Mouse (Mus musculus) embryo, embryonic 10 days (tissue): ENCODE results near the gene Thap8.
A peak's percentile ranks its signal among the peaks of the same experiment; 100 is the strongest.

Experiments used
- DNase-seq: peaks from one replicate; pipeline ENCODE4 v3.0.0-alpha.2; 2015; ENCODE audit warnings: low spot score

The Thap8 gene

GRCm38 (mm10) chr7:30286701-30287410 lies 7.0 kb downstream of the Thap8 start:
- DNase-seq: no peak

DNA sequence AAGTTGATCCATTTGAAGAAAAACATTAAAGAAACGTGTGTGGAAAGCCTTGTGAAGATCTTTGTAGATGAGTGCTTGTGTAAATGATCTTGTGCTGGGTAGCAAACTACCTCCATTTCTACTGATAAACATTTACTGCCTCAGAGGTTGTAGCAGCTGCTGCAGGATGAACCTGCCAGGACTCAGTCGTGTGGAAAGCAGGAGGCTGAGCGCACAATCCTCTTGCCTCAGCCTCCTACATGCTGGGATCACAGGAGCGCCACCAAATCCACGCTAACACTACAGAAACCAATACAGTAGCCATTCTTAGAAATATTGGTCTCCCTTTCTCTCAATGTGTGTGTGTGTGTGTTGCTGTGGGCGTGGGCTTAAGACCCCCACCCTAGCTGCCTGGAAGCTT lies 8.2 kb downstream of the Thap8 start:
- DNase-seq: no peak

GRCm38 (mm10) chr7:30289071-30289713 lies 9.3 kb downstream of the Thap8 start:
- DNase-seq: no peak

- peak; percentile 48 for DNase-seq
Measured at GRCm38 (mm10) chr7:30289714-30290399, 10.0 kb downstream of the Thap8 start.

- peak; percentile 92 for DNase-seq
Measured at GRCm38 (mm10) chr7:30291215-30292131, 11.6 kb downstream of the Thap8 start, which contains the start of gene Clip3. Clip3 (plus strand) TSS chr7:30291728.

DNA sequence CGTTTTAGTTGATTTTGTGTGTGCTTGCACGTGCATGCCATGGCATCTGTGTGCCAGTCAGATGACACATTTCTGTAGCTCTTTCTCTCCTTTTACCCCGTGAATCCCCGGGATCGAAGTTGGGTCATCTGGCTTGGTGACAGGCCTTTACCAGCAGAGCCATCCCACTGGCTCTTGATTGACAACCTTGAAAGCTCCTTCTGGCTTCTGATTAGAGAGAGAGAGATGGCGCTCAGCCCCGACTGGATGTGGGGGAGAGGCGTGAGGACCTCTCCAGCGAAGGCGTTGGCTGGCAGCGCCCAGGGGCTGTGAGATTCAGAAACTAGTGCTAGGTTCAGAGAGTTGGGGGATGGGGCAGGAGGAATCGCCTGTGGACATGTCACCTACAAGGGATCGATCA lies 13.9 kb downstream of the Thap8 start:
- DNase-seq: no peak

- no peak for DNase-seq
Measured at GRCm38 (mm10) chr7:30294296-30294695, 14.4 kb downstream of the Thap8 start.

- DNase-seq: no peak
Measured at GRCm38 (mm10) chr7:30295103-30295502, 15.2 kb downstream of the Thap8 start.

GRCm38 (mm10) chr7:30296816-30297215 lies 16.9 kb downstream of the Thap8 start:
- no peak for DNase-seq

- DNase-seq: no peak
Measured at GRCm38 (mm10) chr7:30297266-30297665, 17.4 kb downstream of the Thap8 start.

- peak; percentile 41 for DNase-seq
Measured at GRCm38 (mm10) chr7:30300914-30301313, 21.0 kb downstream of the Thap8 start.

DNA sequence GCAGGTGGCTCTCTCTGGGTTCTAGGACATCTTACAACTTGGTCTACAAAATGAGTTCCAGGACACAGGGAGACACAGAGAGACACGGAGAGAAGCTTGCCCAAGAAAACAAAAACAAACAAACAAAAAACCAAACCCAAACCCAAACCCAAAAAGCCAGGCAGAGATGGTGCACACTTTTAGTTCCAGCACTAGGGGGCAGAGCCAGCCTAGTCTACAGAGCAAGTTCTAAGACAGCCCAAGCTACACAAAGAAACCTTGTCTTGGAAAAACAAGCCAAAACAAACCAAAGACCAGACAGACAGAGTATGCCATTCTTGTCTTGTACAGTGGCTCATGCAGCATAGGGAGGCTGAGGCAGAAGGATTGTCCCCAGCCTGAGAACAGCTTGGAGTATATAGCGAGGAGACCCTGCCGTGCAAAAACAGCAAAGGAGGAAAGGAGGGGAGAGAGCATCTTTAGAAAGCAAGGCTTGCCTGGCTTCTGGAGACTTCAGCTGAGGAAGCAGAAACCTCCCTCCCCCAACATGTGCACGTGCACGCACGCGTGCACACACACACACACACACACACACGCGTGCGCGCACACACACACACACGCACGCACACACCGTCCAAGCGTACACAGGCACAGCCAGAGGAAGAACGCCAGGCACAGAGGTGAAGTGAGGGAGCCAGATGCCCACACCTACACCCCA lies 26.3 kb downstream of the Thap8 start:
- DNase-seq: no peak

DNA sequence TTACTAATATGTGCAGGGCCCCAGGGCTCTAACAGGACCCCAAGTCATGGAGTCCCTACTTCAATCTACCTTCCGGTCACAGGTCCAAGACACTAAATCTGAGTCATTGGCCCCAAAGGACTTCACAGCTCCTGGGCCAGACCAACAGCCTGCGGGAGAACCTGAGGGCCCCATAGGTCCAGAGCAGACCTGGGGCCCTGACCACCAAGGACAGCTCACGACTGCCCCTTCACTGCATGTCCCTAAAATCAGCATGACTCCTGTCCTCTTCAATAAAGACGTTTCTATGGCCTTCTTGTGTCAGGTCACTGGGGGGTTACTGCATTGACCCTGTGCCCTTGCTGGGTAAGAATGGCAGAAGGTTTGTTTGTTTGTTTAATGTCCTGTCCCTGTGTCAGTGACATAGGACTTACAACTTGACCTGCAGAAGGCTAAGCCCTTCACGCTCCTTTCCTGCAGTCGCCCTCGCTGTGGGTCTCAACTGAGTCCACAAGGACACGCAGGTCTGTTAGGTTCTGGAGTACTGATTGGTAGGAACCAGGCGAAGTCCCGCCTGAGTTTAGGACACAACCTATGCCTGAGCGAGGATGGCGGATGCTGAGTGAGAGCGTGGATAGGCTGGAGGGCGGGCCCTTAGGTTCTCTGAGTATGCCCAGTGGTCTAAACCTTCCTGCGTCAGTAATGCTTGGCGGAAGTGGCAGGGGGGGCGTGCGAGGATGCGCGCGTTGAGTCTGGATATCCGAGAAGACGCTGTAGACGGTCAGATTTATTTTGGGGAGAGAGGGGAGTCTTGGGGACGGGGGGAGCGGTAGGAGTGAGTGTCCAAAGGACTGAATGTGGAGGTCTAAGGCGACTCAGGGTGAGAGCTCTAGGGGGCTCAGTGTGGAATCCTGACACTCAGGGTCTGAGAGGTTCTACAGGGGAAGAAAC lies 28.4 kb downstream of the Thap8 start, which contains the start of gene Alkbh6:
Alkbh6 (plus strand) TSS at position 642 of the 930 bp plus-strand sequence.
- peak; percentile 97 for DNase-seq

GRCm38 (mm10) chr7:30309395-30310129 lies 29.7 kb downstream of the Thap8 start:
- no peak for DNase-seq

GRCm38 (mm10) chr7:30310136-30310535 lies 30.2 kb downstream of the Thap8 start:
- no peak for DNase-seq

DNA sequence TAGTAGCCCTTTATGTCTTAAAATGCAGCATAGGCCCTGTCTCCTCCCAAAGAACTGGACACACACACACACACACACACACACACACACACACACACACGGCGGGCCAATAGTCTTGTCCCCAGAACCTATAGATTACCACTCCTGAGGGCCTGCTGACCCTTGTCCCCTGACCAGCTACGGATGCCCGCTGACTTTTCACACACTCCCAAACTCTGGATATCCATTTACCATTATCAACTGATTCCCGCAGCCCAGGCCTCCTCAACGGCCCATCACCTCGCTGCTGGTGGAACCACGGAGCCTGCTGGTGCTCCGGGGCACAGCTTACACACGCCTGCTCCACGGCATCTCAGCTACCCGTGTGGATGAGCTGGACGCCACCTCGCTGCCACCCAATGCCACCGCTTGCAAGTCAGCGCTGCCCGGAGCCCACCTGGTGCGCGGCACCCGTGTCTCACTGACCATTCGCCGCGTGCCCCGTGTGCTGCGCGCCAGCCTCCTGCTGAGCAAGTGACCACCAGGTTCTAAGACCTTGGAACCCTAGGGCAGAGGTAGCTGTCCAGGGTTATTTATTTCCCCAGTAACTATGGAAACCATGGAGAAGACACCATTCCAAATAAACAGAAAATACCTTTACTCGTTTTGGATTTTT lies 33.9 kb downstream of the Thap8 start:
- no peak for DNase-seq

GRCm38 (mm10) chr7:30314721-30315155 lies 34.8 kb downstream of the Thap8 start, which contains the start of gene Syne4:
Syne4 (plus strand) TSS chr7:30314807.
- peak; percentile 71 for DNase-seq
